Mouse (Mus musculus) inflammation-experienced regulatory T-cells (primary cell): ENCODE results near the gene Tsga8. TPM values are rescaled to one million over a fixed set of nuclear protein-coding genes. Genes with fewer than 3 reads are reported as not detected.

ENCODE experiments used
- polyA plus RNA-seq, 2 experiments: library from polyadenylated mRNA; unstranded; fragments of 100-300 nt; shearing (Covaris generic); gene quantifications; one replicate each; pipeline ENCODE4 v1.2.1; 2017

Gene Tsga8
- not detected for polyA plus RNA-seq

DNA sequence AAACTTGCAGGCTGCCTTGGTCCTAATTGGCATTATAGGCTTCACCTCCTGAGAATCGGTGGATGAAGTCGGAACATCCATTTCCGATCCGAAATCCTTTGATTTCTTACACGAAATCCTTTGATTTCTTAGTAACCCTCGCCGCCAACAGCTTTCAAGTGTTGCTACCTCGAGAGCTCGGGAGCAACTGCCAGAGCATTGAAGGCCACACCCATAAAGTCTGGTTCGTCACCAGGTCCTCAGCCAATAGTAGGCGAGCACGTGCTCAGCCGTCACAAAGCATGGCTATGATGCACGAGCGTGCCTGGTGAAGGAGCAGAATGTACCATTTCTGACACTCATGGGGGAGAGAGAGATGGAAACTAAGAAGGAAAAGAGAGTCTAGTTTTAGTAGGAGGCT lies at the start of gene Tsga8:
Gene Tsga8, minus strand, starts transcription at position 327 of the 400 bp plus-strand sequence.

